Mouse (Mus musculus): ENCODE results near the gene Enox1.

GRCm38 (mm10) chr14:77329791-77330190, 173.2 kb downstream of the Enox1 start:
- TF ChIP-seq POLR2A (IDR thresholded peaks at IDR 0.05; ENCODE audit: insufficient read length, low read depth), result no peak
- TF ChIP-seq TCF12 (IDR thresholded peaks at IDR 0.05; ENCODE audit: insufficient read depth, poor library complexity, severe bottlenecking), result no peak
- no peak for TF ChIP-seq MAX (IDR thresholded peaks at IDR 0.05; ENCODE audit: low read depth)
- TF ChIP-seq USF1 (IDR thresholded peaks at IDR 0.05; ENCODE audit: low read depth), result no peak
- TF ChIP-seq E2F4 (IDR thresholded peaks at IDR 0.05; ENCODE audit: insufficient read depth), result no peak
- TF ChIP-seq TCF3 (IDR thresholded peaks at IDR 0.05; ENCODE audit: insufficient read length, low read depth), result no peak
- no peak for TF ChIP-seq REST (IDR thresholded peaks at IDR 0.05; ENCODE audit: insufficient read depth, insufficient read length)

All from myocyte (in vitro differentiated cells).